Mouse (Mus musculus) adrenal gland, postnatal 10 days (tissue): ENCODE measurements around the gene Adarb2. TPM values are rescaled to one million over a fixed set of nuclear protein-coding genes. Genes with fewer than 3 reads are reported as not detected.

Experiments
- DNase-seq: peaks from one replicate; pipeline ENCODE4 v3.0.0; 2021; ENCODE audit warnings: mixed read lengths
- total RNA-seq, 2 experiments: library from RNA; stranded (reverse); gene quantifications; 2 replicates each; pipeline ENCODE4 v1.2.3; 2021

Gene Adarb2
- total RNA-seq, 2 experiments from 2014 or later: 0.09 to 0.18 TPM

DNA sequence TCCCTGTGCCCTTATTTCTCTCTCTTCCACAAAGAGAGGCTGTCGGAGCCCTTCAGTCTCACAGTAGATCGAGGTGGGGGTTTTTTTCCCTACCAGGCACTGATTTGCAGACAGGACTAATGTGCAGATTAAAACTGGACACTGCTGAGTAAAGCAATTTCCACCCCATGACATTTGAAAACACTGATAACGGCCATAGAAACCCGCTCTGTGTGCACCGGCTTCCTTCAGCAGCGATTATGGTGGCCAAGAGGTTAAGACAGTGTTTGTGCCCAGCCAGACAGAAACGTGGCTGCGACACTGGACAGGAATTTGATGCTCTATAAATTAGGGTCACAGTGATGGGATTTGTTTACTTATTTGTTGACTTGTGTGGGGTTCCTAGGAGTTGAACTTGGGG is 590.6 kb downstream of the Adarb2 start:
- no peak for DNase-seq

DNA sequence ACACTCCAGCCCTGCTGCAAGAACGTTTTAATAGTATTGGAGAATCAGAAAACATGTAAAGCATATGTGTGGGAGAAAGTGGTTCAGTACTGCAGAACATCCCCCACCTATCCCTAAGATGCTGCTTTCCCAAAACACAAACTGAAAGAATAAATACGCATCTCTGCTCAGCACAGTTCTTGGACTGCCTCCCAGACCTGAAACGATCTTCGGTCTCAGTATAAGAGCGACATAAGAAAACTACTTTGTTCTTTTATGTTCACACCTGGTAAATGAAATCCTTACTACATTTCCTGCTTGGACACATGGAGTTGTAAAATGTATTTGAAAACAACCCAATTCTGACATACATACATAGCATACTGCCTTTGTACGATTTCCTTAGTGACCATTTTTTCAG is 597.9 kb downstream of the Adarb2 start:
- no peak for DNase-seq

DNA sequence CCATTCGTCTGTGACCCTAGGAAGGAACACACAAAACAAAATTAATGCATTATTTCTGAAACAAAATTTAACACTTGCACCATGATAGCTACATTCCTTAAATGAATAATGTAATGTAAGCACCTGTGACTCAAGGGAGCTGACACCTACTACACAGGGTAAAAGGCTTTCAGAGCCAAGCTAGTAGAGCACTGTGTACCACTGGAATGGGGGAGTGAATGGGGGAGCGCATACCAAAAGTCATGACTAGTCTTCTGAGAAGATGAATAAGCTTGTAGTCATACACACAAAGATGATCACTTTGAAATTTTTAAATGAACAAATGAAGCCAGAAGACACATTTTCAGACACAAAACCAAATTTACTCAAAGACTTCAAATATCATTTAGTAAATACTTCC is 603.3 kb downstream of the Adarb2 start:
- DNase-seq: no peak
